ENCODE assay signal across 8 mouse cellular contexts in genomic region chr2:130411558-130412495, GRCm38 (mm10). TPM values are rescaled to one million over a fixed set of nuclear protein-coding genes. Genes with fewer than 3 reads are reported as not detected.
DNase-seq lines count a peak whose midpoint lies in the region; ATAC-seq and TF ChIP-seq lines count a peak whose summit lies in the region.

No protein-coding gene starts in this region.

- peaks cover 9% of the 10 kb centered on the region for H3K4me1 ChIP-seq in bone marrow macrophage, adult 2 months (ENCODE audit: control insufficient read depth, insufficient read depth, low read length)
- no peaks in the 10 kb centered on the region for H3K4me1 ChIP-seq in heart, embryonic 16.5 days (ENCODE audit: control insufficient read depth, insufficient read depth, low read length)
- no peaks in the 10 kb centered on the region for H3K4me1 ChIP-seq in liver, embryonic 13.5 days (replicated peaks)
- H3K4me1 ChIP-seq in neural tube, embryonic 13.5 days (replicated peaks), result peaks cover 5% of the 10 kb centered on the region
- H3K4me1 ChIP-seq in stomach, postnatal 0 days (replicated peaks; ENCODE audit: control insufficient read depth, insufficient read depth), result no peaks in the 10 kb centered on the region

- TF ChIP-seq EP300 in stomach, postnatal 0 days (optimal IDR thresholded peaks at IDR 0.05), result no peak

- TF ChIP-seq POLR2A in bone marrow macrophage, adult 2 months (IDR thresholded peaks at IDR 0.05; ENCODE audit: borderline replicate concordance, low read depth, low read length), result no peak

- ATAC-seq in erythroblast, adult 5-6 weeks (replicated peaks; ENCODE audit: low FRiP score, poor library complexity, severe bottlenecking), result peak; percentile 73; the same call in 1 of the 2 replicates
- peak; percentile 80 for ATAC-seq in heart, embryonic 16.5 days (replicated peaks; ENCODE audit: extremely low read depth, insufficient read depth, low FRiP score)
- 0 out of 2 replicates have a peak, but pooled peaks have one; percentile 15 for ATAC-seq in liver, embryonic 13.5 days (ENCODE audit: low read depth)
- ATAC-seq in neural tube, embryonic 13.5 days (ENCODE audit: low read depth), result peak; percentile 80; the same call in 1 of the 2 replicates
- ATAC-seq in stomach, postnatal 0 days (ENCODE audit: low FRiP score, low TSS enrichment), result peak; percentile 85

- no peak overlapping the region for H3K27ac ChIP-seq in bone marrow macrophage, adult 2 months (ENCODE audit: insufficient read depth, low read depth, low read length)
- H3K27ac ChIP-seq in heart, embryonic 16.5 days (ENCODE audit: low read length), result no peak overlapping the region
- no peak overlapping the region for H3K27ac ChIP-seq in liver, embryonic 13.5 days
- H3K27ac ChIP-seq in neural tube, embryonic 13.5 days (replicated peaks), result no peak overlapping the region
- H3K27ac ChIP-seq in stomach, postnatal 0 days (replicated peaks), result no peak overlapping the region

- no peaks in the 10 kb centered on the region for H3K79me2 ChIP-seq in C2C12 (ENCODE audit: control insufficient read depth, insufficient read depth)

- no peak overlapping the region for H3K4me3 ChIP-seq in C2C12 (ENCODE audit: insufficient read depth, poor library complexity, severe bottlenecking)
- no peak overlapping the region for H3K4me3 ChIP-seq in bone marrow macrophage, adult 2 months (ENCODE audit: insufficient read depth, low read length)
- H3K4me3 ChIP-seq in heart, embryonic 16.5 days (ENCODE audit: low read length), result no peak overlapping the region
- no peak overlapping the region for H3K4me3 ChIP-seq in liver, embryonic 13.5 days (replicated peaks)
- H3K4me3 ChIP-seq in neural tube, embryonic 13.5 days, result no peak overlapping the region
- H3K4me3 ChIP-seq in stomach, postnatal 0 days (ENCODE audit: low read depth, low read length), result no peak overlapping the region

- WGBS in heart, embryonic 16.5 days, result 31% methylated on average over 16 of the region's 16 CpGs
- 27% methylated on average over 16 of the region's 16 CpGs for WGBS in liver, embryonic 13.5 days (ENCODE audit: insufficient replicate concordance)
- 38% methylated on average over 16 of the region's 16 CpGs for WGBS in neural tube, embryonic 13.5 days
- 33% methylated on average over 16 of the region's 16 CpGs for WGBS in stomach, postnatal 0 days

- TF ChIP-seq CTCF in C2C12 (IDR thresholded peaks at IDR 0.05; ENCODE audit: control insufficient read depth, insufficient read depth, insufficient read length), result peak; percentile 87
- TF ChIP-seq CTCF in bone marrow macrophage, adult 2 months (IDR thresholded peaks at IDR 0.05; ENCODE audit: low read depth, low read length), result peak; percentile 86
- peak; percentile 95 for TF ChIP-seq CTCF in stomach, postnatal 0 days (IDR thresholded peaks at IDR 0.05; ENCODE audit: low read depth)

- no peak overlapping the region for H3K4me2 ChIP-seq in heart, embryonic 16.5 days (ENCODE audit: low read depth, low read length)
- H3K4me2 ChIP-seq in liver, embryonic 13.5 days, result no peak overlapping the region
- H3K4me2 ChIP-seq in neural tube, embryonic 13.5 days, result no peak overlapping the region
- no peak overlapping the region for H3K4me2 ChIP-seq in stomach, postnatal 0 days (replicated peaks; ENCODE audit: low read depth)

- peak; percentile 83 to 93 for DNase-seq in kidney, postnatal 25 days
- peak; percentile 38 for DNase-seq in liver, embryonic 13.5 days
- peak; percentile 84 for DNase-seq in stomach, postnatal 0 days (ENCODE audit: low spot score)

- no peaks in the 10 kb centered on the region for H3K27me3 ChIP-seq in C2C12 (ENCODE audit: control insufficient read depth, insufficient read depth, insufficient read length)
- no peaks in the 10 kb centered on the region for H3K27me3 ChIP-seq in heart, embryonic 16.5 days (ENCODE audit: control insufficient read depth, insufficient read depth, low read length)
- H3K27me3 ChIP-seq in liver, embryonic 13.5 days, result no peaks in the 10 kb centered on the region
- no peaks in the 10 kb centered on the region for H3K27me3 ChIP-seq in neural tube, embryonic 13.5 days
- H3K27me3 ChIP-seq in stomach, postnatal 0 days (ENCODE audit: control insufficient read depth, insufficient read depth, low read length), result no peaks in the 10 kb centered on the region

- H3K9ac ChIP-seq in heart, embryonic 16.5 days (ENCODE audit: low read length), result no peak overlapping the region
- H3K9ac ChIP-seq in liver, embryonic 13.5 days, result no peak overlapping the region
- H3K9ac ChIP-seq in neural tube, embryonic 13.5 days, result no peak overlapping the region
- H3K9ac ChIP-seq in stomach, postnatal 0 days (ENCODE audit: low read length), result no peak overlapping the region

- no peaks in the 10 kb centered on the region for H3K9me3 ChIP-seq in heart, embryonic 16.5 days (replicated peaks; ENCODE audit: control insufficient read depth, low read length)
- H3K9me3 ChIP-seq in liver, embryonic 13.5 days (replicated peaks), result no peaks in the 10 kb centered on the region
- no peaks in the 10 kb centered on the region for H3K9me3 ChIP-seq in neural tube, embryonic 13.5 days
- H3K9me3 ChIP-seq in stomach, postnatal 0 days (ENCODE audit: control insufficient read depth, low read length), result no peaks in the 10 kb centered on the region

- no peaks in the 10 kb centered on the region for H3K36me3 ChIP-seq in C2C12 (ENCODE audit: control insufficient read depth, insufficient read depth)
- no peaks in the 10 kb centered on the region for H3K36me3 ChIP-seq in heart, embryonic 16.5 days (ENCODE audit: control insufficient read depth, insufficient read depth)
- no peaks in the 10 kb centered on the region for H3K36me3 ChIP-seq in liver, embryonic 13.5 days
- no peaks in the 10 kb centered on the region for H3K36me3 ChIP-seq in neural tube, embryonic 13.5 days
- no peaks in the 10 kb centered on the region for H3K36me3 ChIP-seq in stomach, postnatal 0 days (ENCODE audit: control insufficient read depth, insufficient read depth, low read length)

- H3ac ChIP-seq in C2C12 (ENCODE audit: control insufficient read depth, insufficient read length, low read depth), result no peak overlapping the region

- H3K79me3 ChIP-seq in C2C12 (ENCODE audit: low read depth), result no peaks in the 10 kb centered on the region

RNA-seq across cellular contexts. Expression of gene Tmem239, which starts 5.5 kb away (rescaled TPM):
- 0.02 TPM for polyA plus RNA-seq in C2C12 (2012; fragmentation: generic; extraction: Trizol)
- not detected in 2 replicates for polyA plus RNA-seq in bone marrow macrophage, adult 2 months (2012; ENCODE audit: insufficient read depth, insufficient read length, missing spikeins)
- not detected in 2 replicates for total RNA-seq in erythroblast, adult 5-6 weeks (2015; ENCODE audit: low replicate concordance)
- total RNA-seq in erythroblast, adult 5-6 weeks (2017; ENCODE audit: low replicate concordance), result not detected in 2 replicates
- polyA plus RNA-seq in heart, embryonic 16.5 days (2015; fragmentation: Nextera tagmentation; extraction: Ambion mirVana), result 0.11 TPM in 1 of 2 replicates, not detected in the other
- not detected in 2 replicates for polyA plus RNA-seq in liver, embryonic 13.5 days (2015; fragmentation: Nextera tagmentation; extraction: Ambion mirVana)
- polyA plus RNA-seq in neural tube, embryonic 13.5 days (2015; fragmentation: Nextera tagmentation; extraction: Ambion mirVana), result 0.29 TPM in 1 of 2 replicates, not detected in the other
- not detected in 2 replicates for polyA plus RNA-seq in stomach, postnatal 0 days (2015; fragmentation: Nextera tagmentation; extraction: Ambion mirVana)

RNA-seq across cellular contexts. Expression of gene 1700020A23Rik, which starts 6.8 kb away (rescaled TPM):
- not detected for polyA plus RNA-seq in C2C12 (2012; fragmentation: generic; extraction: Trizol)
- not detected in 2 replicates for polyA plus RNA-seq in bone marrow macrophage, adult 2 months (2012; ENCODE audit: insufficient read depth, insufficient read length, missing spikeins)
- not detected in 2 replicates for total RNA-seq in erythroblast, adult 5-6 weeks (2015; ENCODE audit: low replicate concordance)
- total RNA-seq in erythroblast, adult 5-6 weeks (2017; ENCODE audit: low replicate concordance), result not detected in 2 replicates
- polyA plus RNA-seq in heart, embryonic 16.5 days (2015; fragmentation: Nextera tagmentation; extraction: Ambion mirVana), result not detected in 2 replicates
- polyA plus RNA-seq in liver, embryonic 13.5 days (2015; fragmentation: Nextera tagmentation; extraction: Ambion mirVana), result not detected in 2 replicates
- not detected in 2 replicates for polyA plus RNA-seq in neural tube, embryonic 13.5 days (2015; fragmentation: Nextera tagmentation; extraction: Ambion mirVana)
- not detected in 2 replicates for polyA plus RNA-seq in stomach, postnatal 0 days (2015; fragmentation: Nextera tagmentation; extraction: Ambion mirVana)

RNA-seq across cellular contexts. Expression of gene Gm28372, which starts 6.8 kb away (rescaled TPM):
- polyA plus RNA-seq in C2C12 (2012; fragmentation: generic; extraction: Trizol), result not detected
- not detected in 2 replicates for polyA plus RNA-seq in bone marrow macrophage, adult 2 months (2012; ENCODE audit: insufficient read depth, insufficient read length, missing spikeins)
- total RNA-seq in erythroblast, adult 5-6 weeks (2015; ENCODE audit: low replicate concordance), result not detected in 2 replicates
- not detected in 2 replicates for total RNA-seq in erythroblast, adult 5-6 weeks (2017; ENCODE audit: low replicate concordance)
- not detected in 2 replicates for polyA plus RNA-seq in heart, embryonic 16.5 days (2015; fragmentation: Nextera tagmentation; extraction: Ambion mirVana)
- not detected in 2 replicates for polyA plus RNA-seq in liver, embryonic 13.5 days (2015; fragmentation: Nextera tagmentation; extraction: Ambion mirVana)
- 0.15 TPM in 1 of 2 replicates, not detected in the other for polyA plus RNA-seq in neural tube, embryonic 13.5 days (2015; fragmentation: Nextera tagmentation; extraction: Ambion mirVana)
- not detected in 2 replicates for polyA plus RNA-seq in stomach, postnatal 0 days (2015; fragmentation: Nextera tagmentation; extraction: Ambion mirVana)

RNA-seq across cellular contexts. Expression of gene Vps16, which starts 12.3 kb away (rescaled TPM):
- 44.0 TPM for polyA plus RNA-seq in C2C12 (2012; fragmentation: generic; extraction: Trizol)
- 121 and 124 TPM in 2 replicates for polyA plus RNA-seq in bone marrow macrophage, adult 2 months (2012; ENCODE audit: insufficient read depth, insufficient read length, missing spikeins)
- 35.1 and 78.4 TPM in 2 replicates for total RNA-seq in erythroblast, adult 5-6 weeks (2015; ENCODE audit: low replicate concordance)
- 37.1 and 47.7 TPM in 2 replicates for total RNA-seq in erythroblast, adult 5-6 weeks (2017; ENCODE audit: low replicate concordance)
- 57.1 and 60.9 TPM in 2 replicates for polyA plus RNA-seq in heart, embryonic 16.5 days (2015; fragmentation: Nextera tagmentation; extraction: Ambion mirVana)
- 46.0 and 47.3 TPM in 2 replicates for polyA plus RNA-seq in liver, embryonic 13.5 days (2015; fragmentation: Nextera tagmentation; extraction: Ambion mirVana)
- polyA plus RNA-seq in neural tube, embryonic 13.5 days (2015; fragmentation: Nextera tagmentation; extraction: Ambion mirVana), result 98.2 and 103 TPM in 2 replicates
- 37.0 and 38.9 TPM in 2 replicates for polyA plus RNA-seq in stomach, postnatal 0 days (2015; fragmentation: Nextera tagmentation; extraction: Ambion mirVana)

RNA-seq across cellular contexts. Expression of gene Pced1a, which starts 12.7 kb away (rescaled TPM):
- polyA plus RNA-seq in C2C12 (2012; fragmentation: generic; extraction: Trizol), result 15.4 TPM
- 14.1 and 15.7 TPM in 2 replicates for polyA plus RNA-seq in bone marrow macrophage, adult 2 months (2012; ENCODE audit: insufficient read depth, insufficient read length, missing spikeins)
- total RNA-seq in erythroblast, adult 5-6 weeks (2015; ENCODE audit: low replicate concordance), result 2.1 and 6.0 TPM in 2 replicates
- total RNA-seq in erythroblast, adult 5-6 weeks (2017; ENCODE audit: low replicate concordance), result 1.7 and 2.8 TPM in 2 replicates
- 7.2 and 8.1 TPM in 2 replicates for polyA plus RNA-seq in heart, embryonic 16.5 days (2015; fragmentation: Nextera tagmentation; extraction: Ambion mirVana)
- polyA plus RNA-seq in liver, embryonic 13.5 days (2015; fragmentation: Nextera tagmentation; extraction: Ambion mirVana), result 3.5 and 3.8 TPM in 2 replicates
- 10.2 and 11.7 TPM in 2 replicates for polyA plus RNA-seq in neural tube, embryonic 13.5 days (2015; fragmentation: Nextera tagmentation; extraction: Ambion mirVana)
- 4.4 and 4.9 TPM in 2 replicates for polyA plus RNA-seq in stomach, postnatal 0 days (2015; fragmentation: Nextera tagmentation; extraction: Ambion mirVana)

Comparison
In these comparisons a context has a peak if more than half of its experiments do, and no peak if none do; other contexts are left out.
1. ATAC-seq: peak in every context shown above with its lines; median percentile 85 in stomach, postnatal 0 days; 80 in heart, embryonic 16.5 days; 80 in neural tube, embryonic 13.5 days; 73 in erythroblast, adult 5-6 weeks; 15 in liver, embryonic 13.5 days.
2. DNase-seq: peak in every context shown above with its lines; median percentile 88 in kidney, postnatal 25 days; 84 in stomach, postnatal 0 days; 38 in liver, embryonic 13.5 days.